Mouse (Mus musculus) neural tube, embryonic 11.5 days (tissue): ENCODE results near the gene Alox12b. TPM values are rescaled to one million over a fixed set of nuclear protein-coding genes. Genes with fewer than 3 reads are reported as not detected.

ENCODE experiments used
- ATAC-seq: fragments of 200-750 bp; cut with Nextera tagmentation; 2 replicates; pipeline ENCODE4 v1.8.0; 2017; ENCODE audit warnings: moderate number of reproducible peaks, mild to moderate bottlenecking, moderate TSS enrichment, moderate library complexity; ENCODE audit not compliant: insufficient read depth, low FRiP score, low TSS enrichment
- DNase-seq: peaks from one replicate; pipeline ENCODE4 v3.0.0-alpha.2; 2015; ENCODE audit warnings: low spot score
- H3K27ac ChIP-seq: fragments of 300-500 bp; sonication (generic); 2 replicates; pipeline ENCODE4 v1.5.1; 2014; ENCODE audit warnings: low read depth, mild to moderate bottlenecking, low read length
- H3K27me3 ChIP-seq: fragments of 300-500 bp; sonication (generic); 2 replicates; pipeline ENCODE4 v1.6.1; 2014; ENCODE audit warnings: mild to moderate bottlenecking, low read length, mixed read lengths; ENCODE audit not compliant: control insufficient read depth, insufficient read depth
- H3K36me3 ChIP-seq: fragments of 300-500 bp; sonication (generic); 2 replicates; pipeline ENCODE4 v1.6.1; 2014; ENCODE audit warnings: mild to moderate bottlenecking, low read length, moderate library complexity, mixed read lengths; ENCODE audit not compliant: control insufficient read depth, insufficient read depth
- H3K4me1 ChIP-seq: fragments of 300-500 bp; sonication (generic); 2 replicates; pipeline ENCODE4 v1.6.1; 2014; ENCODE audit warnings: low read length, mixed read lengths; ENCODE audit not compliant: control insufficient read depth, insufficient read depth
- H3K4me2 ChIP-seq: fragments of 300-500 bp; sonication (generic); 2 replicates; pipeline ENCODE4 v1.6.1; 2014; ENCODE audit warnings: low read depth, mild to moderate bottlenecking, moderate library complexity
- H3K4me3 ChIP-seq: fragments of 300-500 bp; sonication (generic); 2 replicates; pipeline ENCODE4 v1.5.1; 2014; ENCODE audit warnings: low read depth, low read length
- H3K9ac ChIP-seq: fragments of 300-500 bp; sonication (generic); 2 replicates; pipeline ENCODE4 v1.6.1; 2014; ENCODE audit warnings: mild to moderate bottlenecking, low read length
- H3K9me3 ChIP-seq: fragments of 300-500 bp; sonication (generic); 2 replicates; pipeline ENCODE4 v1.6.1; 2016; ENCODE audit warnings: low read length; ENCODE audit not compliant: control insufficient read depth
- WGBS: fragments of 180-500 bp; shearing (Covaris S2); extraction: QIAGEN DNeasy Blood & Tissue Kit; methylation state at CpG from one replicate; pipeline ENCODE4 v1.1.7; 2014; 5-methylcytosine and 5-hydroxymethylcytosine counted together
- polyA plus RNA-seq: library from polyadenylated mRNA; unstranded; fragments of >200 nt; fragmentation: Nextera tagmentation; extraction: Ambion mirVana; gene quantifications from 2 replicates; pipeline ENCODE4 v1.2.1, GENCODE M21; 2014

Gene Alox12b
- polyA plus RNA-seq, 1 experiment from 2014 or later, result not detected

DNA sequence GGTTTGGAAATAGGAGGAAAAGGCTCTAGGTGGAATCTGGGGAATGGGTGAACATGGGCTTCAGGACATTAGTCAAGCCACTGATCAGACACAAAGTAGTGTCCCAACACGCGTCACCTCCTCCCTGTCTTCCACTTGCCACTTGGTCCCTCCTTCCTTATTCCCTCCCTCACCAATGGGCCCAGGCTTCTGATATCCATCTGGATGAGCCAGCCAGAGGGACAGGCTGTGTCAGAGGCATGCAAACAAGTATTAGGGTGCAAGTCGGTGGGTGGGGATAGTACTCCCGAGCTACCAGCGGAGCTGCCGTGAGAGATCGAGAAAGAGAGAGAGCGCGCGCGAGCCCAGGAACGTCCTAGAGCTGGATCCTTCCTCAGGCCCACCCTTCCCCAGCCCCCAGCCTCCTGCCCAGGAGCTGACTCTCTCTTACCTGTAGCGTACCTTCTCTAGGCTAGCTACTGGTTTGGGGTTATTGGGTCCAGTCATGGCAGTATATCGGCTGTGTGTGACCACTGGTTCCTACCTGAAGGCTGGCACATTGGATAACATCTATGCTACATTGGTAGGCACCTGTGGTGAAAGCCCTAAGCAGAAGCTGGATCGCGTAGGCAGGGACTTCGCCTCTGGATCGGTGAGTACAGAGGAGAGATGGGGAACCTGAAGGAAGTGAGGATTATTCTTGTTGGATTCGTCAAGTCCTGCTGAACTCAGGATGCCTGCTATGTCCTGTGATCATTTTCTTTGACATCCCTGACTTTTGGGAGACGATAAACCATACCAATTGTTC, 30.7 kb upstream of the Alox12b start:
- H3K4me2 ChIP-seq, result peak overlapping the region; percentile 84
- peaks cover 10% of the 10 kb centered on the region for H3K4me1 ChIP-seq
- no peaks in the 10 kb centered on the region for H3K36me3 ChIP-seq
- H3K4me3 ChIP-seq, result peak overlapping the region; percentile 59
- no peaks in the 10 kb centered on the region for H3K9me3 ChIP-seq
- DNase-seq (no peak), ATAC-seq (no peak)
- WGBS, result 11% methylated on average over 20 of the region's 20 CpGs
- H3K27ac ChIP-seq, result no peak overlapping the region
- H3K27me3 ChIP-seq, result peaks cover 4% of the 10 kb centered on the region; the same call in 1 of the 2 replicates
- peak overlapping the region; percentile 53 for H3K9ac ChIP-seq

DNA sequence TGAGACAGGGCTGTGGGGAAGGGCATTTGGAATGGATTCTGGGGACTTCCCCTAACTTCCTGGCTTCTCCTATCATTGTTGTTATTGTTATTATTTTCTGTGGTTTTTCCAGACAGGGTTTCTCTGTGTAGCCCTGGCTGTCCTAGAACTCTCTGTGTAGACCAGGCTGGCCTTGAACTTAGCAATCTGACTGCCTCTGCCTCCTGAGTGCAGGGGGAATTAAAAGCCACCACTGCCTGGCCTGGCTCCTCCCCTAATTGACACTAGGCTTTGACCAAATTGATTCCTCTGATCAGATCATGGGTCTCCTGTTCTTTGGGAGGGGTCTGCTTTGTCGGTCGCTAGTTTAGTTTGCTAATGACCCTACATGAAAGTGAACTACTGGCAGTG, 30.1 kb upstream of the Alox12b start:
- Histone ChIP-seq H3K27me3 (no peaks in the 10 kb centered on the region), H3K4me2 (no peak overlapping the region; the same call in 1 of the 2 replicates), H3K36me3 (no peaks in the 10 kb centered on the region), H3K27ac (no peak overlapping the region), H3K4me1 (peaks cover 8% of the 10 kb centered on the region), H3K9ac (no peak overlapping the region), H3K9me3 (no peaks in the 10 kb centered on the region), H3K4me3 (no peak overlapping the region)
- no peak for DNase-seq
- 49% methylated on average over 2 of the region's 2 CpGs for WGBS
- ATAC-seq, result no peak

DNA sequence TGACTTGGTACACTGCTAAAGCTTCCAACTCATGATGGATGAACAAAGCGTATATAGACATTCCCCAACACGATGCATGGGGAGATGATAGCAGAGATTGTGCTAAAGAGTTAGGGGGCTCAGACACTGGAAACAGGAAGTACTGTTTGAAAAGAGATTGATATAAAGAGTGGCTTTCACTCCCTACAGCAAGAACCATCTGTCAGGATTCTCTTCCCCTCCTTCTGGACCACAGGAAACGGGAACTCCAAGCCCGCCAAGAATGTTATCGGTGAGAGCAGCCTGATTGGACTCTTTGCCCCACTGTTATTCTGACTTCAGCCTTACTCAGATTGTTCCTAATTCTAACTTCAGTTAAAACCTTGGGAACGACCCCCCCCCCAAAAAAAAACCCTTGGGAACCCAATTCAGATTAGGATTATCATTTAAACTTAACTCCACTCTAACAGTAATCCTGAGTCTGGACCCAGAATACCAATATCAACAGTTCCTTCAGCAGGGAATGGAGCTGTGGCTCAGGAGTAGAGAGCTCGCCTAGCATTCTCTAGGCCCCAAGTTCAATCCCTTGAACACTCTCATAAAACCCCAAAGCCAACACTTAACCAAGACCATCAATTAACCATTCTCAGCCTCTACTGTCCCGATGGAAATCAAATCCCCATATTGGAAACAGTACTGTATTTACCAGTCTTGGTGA, 28.2 kb upstream of the Alox12b start:
- Histone ChIP-seq H3K27me3 (0 out of 2 replicates have a peak, but pooled peaks cover 3% of the 10 kb centered on the region), H3K4me3 (no peak overlapping the region), H3K9ac (no peak overlapping the region), H3K36me3 (no peaks in the 10 kb centered on the region), H3K9me3 (no peaks in the 10 kb centered on the region), H3K27ac (no peak overlapping the region), H3K4me1 (peaks cover 6% of the 10 kb centered on the region; the same call in 1 of the 2 replicates), H3K4me2 (no peak overlapping the region)
- 79% methylated on average over 8 of the region's 8 CpGs for WGBS
- DNase-seq (no peak), ATAC-seq (no peak)

DNA sequence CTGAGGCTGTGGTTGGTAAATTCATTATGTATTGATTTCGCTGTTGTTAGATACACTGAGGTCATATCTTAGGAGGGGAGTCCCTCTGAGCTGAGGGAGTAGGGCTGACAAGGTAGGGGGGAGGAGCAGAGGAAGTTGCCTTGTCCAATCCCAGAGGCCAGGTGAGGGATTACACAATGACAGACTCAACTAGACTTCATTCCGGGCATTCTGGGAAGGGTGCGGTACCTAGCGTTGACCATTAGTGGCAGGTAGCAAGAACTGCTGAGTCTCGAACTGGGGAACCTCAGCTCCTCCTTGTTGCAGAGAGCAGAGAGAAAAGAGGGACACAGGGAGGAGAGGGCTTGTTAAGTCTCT, 23.2 kb upstream of the Alox12b start:
- H3K9me3 ChIP-seq, result no peaks in the 10 kb centered on the region
- no peaks in the 10 kb centered on the region for H3K36me3 ChIP-seq
- no peak overlapping the region for H3K27ac ChIP-seq
- no peaks in the 10 kb centered on the region for H3K4me1 ChIP-seq
- H3K4me2 ChIP-seq, result peak overlapping the region; percentile 51
- H3K27me3 ChIP-seq, result 0 out of 2 replicates have a peak, but pooled peaks cover 3% of the 10 kb centered on the region
- DNase-seq, result no peak
- ATAC-seq, result no peak
- WGBS, result 14% methylated on average over 5 of the region's 5 CpGs
- H3K9ac ChIP-seq, result no peak overlapping the region
- H3K4me3 ChIP-seq, result no peak overlapping the region; the same call in 1 of the 2 replicates

DNA sequence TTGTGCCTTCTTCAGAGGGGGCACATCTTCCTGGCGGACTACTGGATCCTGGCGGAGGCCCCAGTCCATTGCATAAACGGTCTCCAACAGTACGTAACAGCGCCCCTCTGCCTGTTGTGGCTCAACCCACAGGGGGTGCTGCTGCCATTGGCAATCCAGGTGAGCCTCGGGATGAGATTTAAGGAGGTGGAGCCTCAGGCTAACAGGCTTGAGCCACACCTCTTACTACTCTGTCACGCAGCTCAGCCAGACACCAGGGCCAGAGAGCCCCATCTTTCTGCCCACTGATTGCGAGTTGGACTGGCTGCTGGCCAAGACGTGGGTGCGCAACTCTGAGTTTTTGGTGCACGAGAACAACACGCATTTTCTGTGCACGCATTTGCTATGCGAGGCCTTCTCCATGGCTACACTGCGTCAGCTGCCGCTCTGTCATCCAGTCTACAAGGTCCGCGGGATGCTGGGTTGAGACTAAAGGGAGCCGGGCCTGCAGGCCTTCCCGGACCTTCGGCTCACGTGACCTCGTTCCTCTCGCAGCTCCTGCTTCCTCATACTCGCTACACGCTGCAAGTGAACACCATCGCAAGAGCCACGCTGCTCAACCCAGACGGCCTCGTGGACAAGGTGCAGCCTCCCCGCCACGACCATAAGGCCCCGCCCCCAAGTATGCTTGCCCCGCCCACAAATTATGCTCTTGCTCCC, 22.7 kb upstream of the Alox12b start:
- no peaks in the 10 kb centered on the region for H3K36me3 ChIP-seq
- H3K27ac ChIP-seq, result no peak overlapping the region
- peak; percentile 60 for DNase-seq
- peak overlapping the region; percentile 29 for H3K4me3 ChIP-seq
- 3% methylated on average over 34 of the region's 34 CpGs for WGBS
- H3K4me2 ChIP-seq, result peak overlapping the region; percentile 51
- ATAC-seq, result peak; percentile 35
- H3K27me3 ChIP-seq, result 0 out of 2 replicates have a peak, but pooled peaks cover 3% of the 10 kb centered on the region
- H3K4me1 ChIP-seq, result no peaks in the 10 kb centered on the region
- H3K9me3 ChIP-seq, result no peaks in the 10 kb centered on the region
- H3K9ac ChIP-seq, result 0 out of 2 replicates have a peak overlapping the region, but pooled peaks have one; percentile 8

DNA sequence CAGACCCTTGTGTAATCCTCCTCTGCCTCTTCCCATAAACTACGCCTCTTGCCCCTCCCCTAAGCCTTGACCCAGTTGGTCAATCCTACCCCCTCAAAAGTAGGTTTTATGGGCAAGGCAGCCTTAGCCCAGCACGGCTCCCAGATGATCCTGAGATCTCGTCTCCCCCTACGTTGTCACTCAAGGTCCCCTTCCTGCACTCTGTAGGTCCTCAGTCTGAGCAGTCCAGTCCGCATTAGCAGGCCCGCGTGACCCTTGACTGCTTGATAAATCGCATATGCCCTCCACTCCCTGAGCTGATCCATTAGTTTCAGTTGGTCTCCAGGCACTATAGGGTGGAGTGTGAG, 22.2 kb upstream of the Alox12b start:
- H3K4me1 ChIP-seq, result no peaks in the 10 kb centered on the region
- peak overlapping the region; percentile 29 for H3K4me3 ChIP-seq
- peak overlapping the region; percentile 51 for H3K4me2 ChIP-seq
- 0 out of 2 replicates have a peak, but pooled peaks cover 3% of the 10 kb centered on the region for H3K27me3 ChIP-seq
- 29% methylated on average over 8 of the region's 8 CpGs for WGBS
- no peak for ATAC-seq
- H3K9ac ChIP-seq, result no peak overlapping the region
- no peak for DNase-seq
- no peak overlapping the region for H3K27ac ChIP-seq
- H3K9me3 ChIP-seq, result no peaks in the 10 kb centered on the region
- no peaks in the 10 kb centered on the region for H3K36me3 ChIP-seq

DNA sequence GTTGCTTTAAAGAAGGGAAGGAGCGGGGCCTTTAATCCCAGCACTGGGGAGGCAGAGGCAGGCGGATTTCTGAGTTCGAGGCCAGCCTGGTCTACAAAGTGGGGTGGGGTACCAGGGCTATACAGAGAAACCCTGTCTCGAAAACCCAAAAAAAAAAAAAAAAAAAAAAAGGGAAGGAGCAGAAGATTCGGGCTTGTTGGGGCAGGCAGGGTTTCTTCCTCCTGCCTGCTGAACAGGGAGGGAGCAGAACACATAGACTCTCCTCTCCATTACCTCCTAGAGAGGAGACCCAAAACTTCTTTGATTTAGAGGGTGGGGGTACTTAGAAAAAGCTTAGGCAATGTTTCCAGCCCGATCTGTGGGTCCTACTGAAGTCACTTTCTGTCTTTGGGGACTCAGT, 21.4 kb upstream of the Alox12b start:
- no peak for DNase-seq
- ATAC-seq, result no peak
- Histone ChIP-seq H3K36me3 (no peaks in the 10 kb centered on the region), H3K27ac (no peak overlapping the region), H3K4me2 (no peak overlapping the region), H3K4me1 (no peaks in the 10 kb centered on the region), H3K27me3 (0 out of 2 replicates have a peak, but pooled peaks cover 3% of the 10 kb centered on the region), H3K9me3 (no peaks in the 10 kb centered on the region), H3K9ac (no peak overlapping the region), H3K4me3 (no peak overlapping the region)
- WGBS, result 83% methylated on average over 5 of the region's 6 CpGs

DNA sequence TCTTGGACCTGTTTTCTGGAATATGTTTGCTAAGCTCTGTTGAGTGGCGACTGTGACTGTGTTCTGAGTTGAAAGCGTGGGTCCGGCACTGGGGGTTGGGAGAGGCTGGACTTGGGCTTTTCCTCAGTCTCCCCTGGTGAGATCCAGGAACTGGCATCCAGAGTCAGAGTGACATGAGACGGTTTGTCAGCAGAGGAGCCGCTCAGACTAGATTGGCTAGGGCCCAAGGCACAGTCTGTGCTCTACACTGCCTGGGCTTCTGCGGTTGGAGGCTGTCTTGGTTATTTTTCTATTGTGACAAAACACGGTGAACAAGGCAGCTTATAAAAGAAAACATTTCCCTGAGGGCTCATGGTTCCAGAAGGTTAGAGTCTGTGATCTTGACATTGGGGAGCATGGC, 9.2 kb upstream of the Alox12b start:
- H3K27me3 ChIP-seq, result no peaks in the 10 kb centered on the region

More for the DNA sequence above, 9.2 kb upstream of the Alox12b start:
- Histone ChIP-seq H3K36me3 (no peaks in the 10 kb centered on the region), H3K4me1 (no peaks in the 10 kb centered on the region), H3K27ac (no peak overlapping the region), H3K4me3 (no peak overlapping the region), H3K9ac (no peak overlapping the region), H3K4me2 (no peak overlapping the region), H3K9me3 (no peaks in the 10 kb centered on the region)
- ATAC-seq, result no peak
- WGBS, result 81% methylated on average over 7 of the region's 7 CpGs
- no peak for DNase-seq
